Comparison of ENCODE assay signal across 8 mouse cellular contexts in the genomic region with DNA sequence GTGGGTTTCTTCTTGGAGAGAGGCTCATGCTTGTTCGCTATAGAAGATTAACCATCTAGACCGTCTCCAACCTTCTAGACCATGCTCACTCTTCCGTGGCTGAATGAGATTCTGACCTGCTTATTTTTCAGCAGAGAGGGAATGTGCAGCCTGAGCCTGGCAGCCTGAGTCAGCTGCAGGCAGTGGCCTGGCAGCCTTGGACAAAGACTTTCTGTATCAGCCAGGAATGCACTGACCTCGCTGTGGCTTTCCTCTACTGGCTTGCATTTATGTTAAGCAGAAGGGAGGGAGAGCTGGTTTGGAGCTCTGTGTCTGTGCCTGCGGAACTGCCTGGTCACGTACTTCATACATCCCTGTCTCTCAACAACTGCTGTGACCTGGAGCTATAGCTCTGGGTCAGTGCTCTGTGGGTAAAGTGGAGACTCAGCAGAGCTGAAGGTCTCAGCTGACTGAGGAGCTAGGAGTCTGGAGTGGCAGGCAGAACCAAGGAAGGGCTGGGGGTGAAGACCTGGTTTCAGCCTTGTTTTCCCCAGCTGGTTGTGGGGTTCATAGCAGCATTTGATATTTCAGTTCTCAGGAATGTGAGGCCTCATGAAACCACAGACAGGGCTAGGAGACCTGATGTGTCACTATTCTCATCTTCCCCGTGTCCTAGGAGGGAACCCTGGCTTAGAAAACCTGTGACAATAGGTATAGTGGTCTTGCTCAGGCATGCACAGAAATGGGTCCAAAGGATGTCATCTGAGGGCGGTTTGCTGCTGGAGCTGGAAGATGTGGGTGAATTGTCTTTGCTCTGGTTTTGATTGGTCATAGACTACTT.
DNase-seq lines count a peak whose midpoint lies in the region; ATAC-seq and TF ChIP-seq lines count a peak whose summit lies in the region.

No protein-coding gene starts in this region.

- TF ChIP-seq CTCF in hindbrain, postnatal 0 days (IDR thresholded peaks at IDR 0.05; ENCODE audit: low read depth): no peak

- H3K9ac ChIP-seq in hindbrain, postnatal 0 days (replicated peaks; ENCODE audit: low read length): no peak overlapping the region

- peaks cover 6% of the 10 kb centered on the region; the same call in 1 of the 2 replicates for H3K4me1 ChIP-seq in hindbrain, postnatal 0 days (ENCODE audit: insufficient read depth, low read length)
- peaks cover 11% of the 10 kb centered on the region for H3K4me1 ChIP-seq in midbrain, embryonic 10.5 days

- no peak overlapping the region for H3K4me3 ChIP-seq in hindbrain, postnatal 0 days (ENCODE audit: low read length)
- H3K4me3 ChIP-seq in midbrain, embryonic 10.5 days: no peak overlapping the region

- DNase-seq in cerebellum, adult 11 months: no peak
- peak; percentile 86 for DNase-seq in 3T3-L1 (ENCODE audit: low read depth, low spot score)
- peak; percentile 42 for DNase-seq in embryo, embryonic 9.5 days (ENCODE audit: extremely low spot score)
- DNase-seq in hindbrain, postnatal 0 days (ENCODE audit: low spot score): peak; percentile 58
- peak; percentile 25 for DNase-seq in midbrain, embryonic 10.5 days (ENCODE audit: low spot score)
- DNase-seq in spleen, postnatal 4 days (ENCODE audit: low spot score in 2 of 2): no peak

- H3K4me2 ChIP-seq in hindbrain, postnatal 0 days (ENCODE audit: low read depth, low read length): no peak overlapping the region

- H3K9me3 ChIP-seq in hindbrain, postnatal 0 days (ENCODE audit: low read length): no peaks in the 10 kb centered on the region
- no peaks in the 10 kb centered on the region for H3K9me3 ChIP-seq in midbrain, embryonic 10.5 days (replicated peaks)

- H3K27ac ChIP-seq in hindbrain, postnatal 0 days: peak overlapping the region; percentile 58; the same call in 1 of the 2 replicates
- H3K27ac ChIP-seq in midbrain, embryonic 10.5 days (replicated peaks): peak overlapping the region; percentile 76

- WGBS in hindbrain, postnatal 0 days: 32% methylated on average over 8 of the region's 8 CpGs
- 54% methylated on average over 8 of the region's 8 CpGs for WGBS in midbrain, embryonic 10.5 days

- H3K36me3 ChIP-seq in hindbrain, postnatal 0 days (ENCODE audit: insufficient read depth, low read length): no peaks in the 10 kb centered on the region
- H3K36me3 ChIP-seq in midbrain, embryonic 10.5 days: no peaks in the 10 kb centered on the region

- H3K27me3 ChIP-seq in hindbrain, postnatal 0 days (ENCODE audit: insufficient read depth, low read length): no peaks in the 10 kb centered on the region
- H3K27me3 ChIP-seq in midbrain, embryonic 10.5 days (ENCODE audit: low read depth, poor library complexity, severe bottlenecking): no peaks in the 10 kb centered on the region

- ATAC-seq in cerebellum, adult (ENCODE audit: insufficient number of reproducible peaks, low FRiP score, low TSS enrichment): peak; percentile 74
- peak; percentile 74 for ATAC-seq in hindbrain, postnatal 0 days
- ATAC-seq in monocyte, adult 5-6 weeks (replicated peaks; ENCODE audit: insufficient number of reproducible peaks, low FRiP score, low TSS enrichment, poor library complexity, severe bottlenecking): no peak

Comparison
In these comparisons a context has a peak if more than half of its experiments do, and no peak if none do; other contexts are left out.
1. DNase-seq: peak in 3T3-L1 (single experiment), embryo, embryonic 9.5 days (single experiment), hindbrain, postnatal 0 days (single experiment) and midbrain, embryonic 10.5 days (single experiment); none in cerebellum, adult 11 months (single experiment) and spleen, postnatal 4 days (0 of 2).